Mouse (Mus musculus): ENCODE data around the gene Lap3.

DNA sequence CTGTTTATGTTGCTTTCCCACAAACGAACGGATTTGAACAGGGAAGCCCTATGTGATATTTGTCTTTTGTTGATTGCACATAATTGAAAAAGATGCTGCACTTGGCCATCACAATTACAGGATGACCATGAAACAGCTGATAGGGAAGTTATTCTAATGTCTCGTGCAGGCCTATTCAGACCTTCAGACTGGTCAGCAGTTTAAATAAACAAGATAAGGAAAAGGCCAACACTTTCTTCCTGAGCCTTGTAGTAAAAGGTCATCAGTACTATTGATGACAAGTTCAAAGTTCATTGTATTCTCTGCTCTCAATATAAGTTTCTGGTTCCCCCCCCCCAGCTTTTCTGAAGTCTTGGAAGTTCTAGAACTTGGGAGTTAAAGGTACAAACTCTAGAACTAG, 10.6 kb upstream of the Lap3 start:
- TF ChIP-seq CTCF (conservative IDR thresholded peaks at IDR 0.05; ENCODE audit: low read length) (no peak), POU5F1 (IDR thresholded peaks at IDR 0.05; ENCODE audit: borderline replicate concordance, low read length) (no peak), NANOG (IDR thresholded peaks at IDR 0.05; ENCODE audit: borderline replicate concordance, low read length) (no peak)

Measured in E14TG2a.4 (cell line).